Mouse (Mus musculus) heart, postnatal 25 days (tissue): ENCODE measurements around the gene Gle1. TPM values are rescaled to one million over a fixed set of nuclear protein-coding genes. Genes with fewer than 3 reads are reported as not detected.
"Not testable (repeated sequence)": the region's sequence is repeated elsewhere in the genome, so short reads cannot be mapped to it uniquely, and the experiment has no call there.

ENCODE experiments used
- DNase-seq: peaks from one replicate; pipeline ENCODE4 v3.0.0; 2022; ENCODE audit warnings: low spot score
- intact Hi-C: fragments of 180-260 bp; cut with DNase I; formaldehyde crosslinking; loops from one replicate; pipeline ENCODE4 v1.15.1; 2025
- total RNA-seq, 2 experiments: library from RNA; stranded (reverse); gene quantifications; 2 replicates each; pipeline ENCODE4 v1.2.3; 2021

Gle1 gene
- total RNA-seq: 10 to 100 TPM; 25.4 to 26.6 TPM

- DNase-seq: peak; percentile 93
- intact Hi-C loops: loop anchor here (2.0 kb wide), 1 partner anchor 42 kb away; no protein-coding TSS in a partner anchor
These were observed at the start of gene Gle1 for GRCm38 (mm10) chr2:29934906-29935599. Gle1 (plus strand) TSS chr2:29935426.

- intact Hi-C loops, DNase-seq: not testable (repeated sequence)
These were observed 48.5 kb upstream of the Gle1 start for GRCm38 (mm10) chr2:29886659-29887292.

GRCm38 (mm10) chr2:29889066-29889944 is 45.9 kb upstream of the Gle1 start, which contains the start of gene Odf2:
Odf2 (plus strand) TSS chr2:29889221.
- intact Hi-C loops: loop anchor here (2.0 kb wide), 1 partner anchor 43 kb away; no protein-coding TSS in a partner anchor

GRCm38 (mm10) chr2:29889991-29890833 is 45.0 kb upstream of the Gle1 start:
- DNase-seq: peak; percentile 74
- intact Hi-C loops: loop anchor here (2.0 kb wide), 1 partner anchor 43 kb away; no protein-coding TSS in a partner anchor

More at GRCm38 (mm10) chr2:29889066-29889944, 45.9 kb upstream of the Gle1 start, which contains the start of gene Odf2:
- peak; percentile 99 for DNase-seq

GRCm38 (mm10) chr2:29891773-29892172 is 43.5 kb upstream of the Gle1 start:
- intact Hi-C loops: no loop called here
- no peak for DNase-seq

GRCm38 (mm10) chr2:29896071-29896470 is 39.2 kb upstream of the Gle1 start:
- no peak for DNase-seq
- intact Hi-C loops: no loop called here

- intact Hi-C loops: no loop called here
- no peak for DNase-seq
These were observed 37.9 kb upstream of the Gle1 start for GRCm38 (mm10) chr2:29897366-29897765.

- intact Hi-C loops: no loop called here
- DNase-seq: no peak
These were observed 37.1 kb upstream of the Gle1 start for GRCm38 (mm10) chr2:29898081-29898480.

GRCm38 (mm10) chr2:29902194-29902593 is 33.0 kb upstream of the Gle1 start:
- no peak for DNase-seq
- intact Hi-C loops: no loop called here

GRCm38 (mm10) chr2:29908171-29908570 is 27.1 kb upstream of the Gle1 start:
- DNase-seq, intact Hi-C loops: not testable (repeated sequence)

GRCm38 (mm10) chr2:29910042-29910441 is 25.2 kb upstream of the Gle1 start:
- intact Hi-C loops: no loop called here
- DNase-seq: no peak

GRCm38 (mm10) chr2:29917621-29918020 is 17.6 kb upstream of the Gle1 start:
- intact Hi-C loops: no loop called here
- no peak for DNase-seq

GRCm38 (mm10) chr2:29922011-29922410 is 13.2 kb upstream of the Gle1 start:
- DNase-seq: peak; percentile 59
- intact Hi-C loops: no loop called here

GRCm38 (mm10) chr2:29926542-29926941 is 8.7 kb upstream of the Gle1 start:
- intact Hi-C loops: no loop called here
- DNase-seq: no peak

- intact Hi-C loops: no loop called here
- no peak for DNase-seq
These were observed 4.7 kb upstream of the Gle1 start for GRCm38 (mm10) chr2:29930506-29930905.

- intact Hi-C loops: no loop called here
- no peak for DNase-seq
These were observed 4.0 kb upstream of the Gle1 start for GRCm38 (mm10) chr2:29931194-29931593.

GRCm38 (mm10) chr2:29940073-29940472 is 4.8 kb downstream of the Gle1 start:
- intact Hi-C loops: no loop called here
- DNase-seq: no peak

GRCm38 (mm10) chr2:29940826-29941225 is 5.6 kb downstream of the Gle1 start:
- intact Hi-C loops: no loop called here
- DNase-seq: no peak

GRCm38 (mm10) chr2:29944723-29945122 is 9.5 kb downstream of the Gle1 start:
- intact Hi-C loops: no loop called here
- DNase-seq: peak; percentile 44
